Mouse (Mus musculus): ENCODE results near the gene Mrps2.
"Not testable (repeated sequence)": the region's sequence is repeated elsewhere in the genome, so short reads cannot be mapped to it uniquely, and the experiment has no call there.

DNA sequence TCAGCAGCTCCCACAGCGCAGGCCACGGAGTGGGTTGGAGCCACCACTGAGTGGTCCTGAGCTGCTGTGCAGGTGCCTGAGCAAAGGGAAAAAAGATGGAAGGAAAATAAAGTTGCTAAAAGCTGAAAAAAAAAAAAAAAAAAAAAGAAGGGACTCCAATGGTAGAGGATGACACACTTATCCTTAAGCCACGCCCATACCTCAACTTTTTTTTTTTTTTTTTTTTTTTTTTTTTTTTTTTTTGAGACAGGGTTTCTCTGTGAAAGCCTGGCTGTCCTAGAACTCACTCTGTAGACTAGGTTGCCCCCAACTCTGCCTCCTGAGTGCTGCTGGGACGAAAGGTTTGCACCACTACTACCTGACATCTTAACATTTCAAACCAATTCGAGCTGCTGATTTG is 10.1 kb downstream of the Mrps2 start:
- not testable (repeated sequence) for TF ChIP-seq CTCF (IDR thresholded peaks at IDR 0.05; ENCODE audit: borderline replicate concordance, insufficient read depth, low read depth, low read length); POLR2A (IDR thresholded peaks at IDR 0.05; ENCODE audit: borderline replicate concordance, insufficient read depth, low read length)

All from cerebellum, adult 2 months (tissue).